Mouse (Mus musculus) CH12.LX (cell line): ENCODE measurements at regions not wholly inside any gene's neighbourhood (a gene's known extent, or its start where the extent isn't known, plus 50 kb on each side); places are given as distances from the start of the nearest gene placed in this dataset.

Experiments used
- DNase-seq: peaks from one replicate; pipeline ENCODE4 v3.0.0-alpha.2; 2013; ENCODE audit errors: extremely low read depth
- H3K27ac ChIP-seq: 2 replicates; pipeline ENCODE4 v1.5.1; 2012; ENCODE audit warnings: low read depth, mild to moderate bottlenecking, control low read depth, moderate library complexity; ENCODE audit not compliant: insufficient read depth
- H3K27me3 ChIP-seq: replicated peaks from 2 replicates; pipeline ENCODE3; 2012; ENCODE audit warnings: inconsistent platforms
- H3K36me3 ChIP-seq, 2 experiments: replicated peaks in 1 of 2; 2 replicates each; pipeline versions ENCODE3 to v1.6.1; 2012; ENCODE audit warnings: inconsistent platforms in 1 of 2, low read length in 1 of 2, mild to moderate bottlenecking in 1 of 2, mixed read lengths in 1 of 2, moderate library complexity in 1 of 2; ENCODE audit not compliant: control insufficient read depth in 1 of 2, insufficient read depth in 1 of 2
- H3K4me1 ChIP-seq, 2 experiments: 2 replicates each; pipeline ENCODE4 v1.6.1; 2012; ENCODE audit warnings: inconsistent platforms in 1 of 2, moderate library complexity in 1 of 2; ENCODE audit not compliant: insufficient read depth in 2 of 2, control insufficient read depth in 1 of 2
- H3K4me2 ChIP-seq: 2 replicates; pipeline ENCODE4 v1.6.1; 2012; ENCODE audit warnings: low read depth, mild to moderate bottlenecking, control low read depth; ENCODE audit not compliant: poor library complexity, insufficient read depth, severe bottlenecking
- H3K4me3 ChIP-seq, 3 experiments: fragments of 150-350 bp in 1 of 3; sonication (generic) in 1 of 3; replicated peaks in 1 of 3; 2 replicates each; pipeline versions ENCODE3 to v1.5.1; 2011 to 2012; ENCODE audit warnings: low read depth in 2 of 3, low read length in 2 of 3, mild to moderate bottlenecking in 2 of 3, moderate library complexity in 2 of 3, control low read depth in 1 of 3, improper control_type of control experiment in 1 of 3, inconsistent platforms in 1 of 3, mixed read lengths in 1 of 3; ENCODE audit not compliant: poor library complexity in 1 of 3
- H3K79me2 ChIP-seq: replicated peaks from 2 replicates; pipeline ENCODE4 v1.6.1; 2012; ENCODE audit warnings: mild to moderate bottlenecking, moderate library complexity; ENCODE audit not compliant: control insufficient read depth, poor library complexity, insufficient read depth, severe bottlenecking; ENCODE audit errors: extremely low read depth
- H3K9ac ChIP-seq: 2 replicates; pipeline ENCODE4 v1.6.1; 2012; ENCODE audit warnings: low read depth, mild to moderate bottlenecking, control low read depth, moderate library complexity; ENCODE audit not compliant: insufficient read depth
- H3K9me3 ChIP-seq: replicated peaks from 2 replicates; pipeline ENCODE3; 2012; ENCODE audit warnings: low read length, inconsistent platforms, mixed read lengths
- BHLHE40 ChIP-seq: IDR thresholded peaks from 2 replicates; pipeline ENCODE4 v1.6.1; 2011; ENCODE audit warnings: mild to moderate bottlenecking, low read depth, low read length, improper control_type of control experiment
- CHD1 ChIP-seq: IDR thresholded peaks from 2 replicates; pipeline ENCODE4 v1.6.1; 2012; ENCODE audit warnings: low read depth, low read length, improper control_type of control experiment, inconsistent platforms
- CTCF ChIP-seq, 2 experiments: IDR thresholded peaks in 1 of 2; conservative IDR thresholded peaks in 1 of 2; 2 replicates each; pipeline ENCODE4 v1.5.1; 2011 to 2012; ENCODE audit warnings: low read depth in 2 of 2, low read length in 2 of 2, improper control_type of control experiment in 1 of 2, inconsistent platforms in 1 of 2, mild to moderate bottlenecking in 1 of 2, moderate library complexity in 1 of 2
- E2F4 ChIP-seq: IDR thresholded peaks from 2 replicates; pipeline ENCODE4 v1.6.1; 2011; ENCODE audit warnings: low read depth, low read length, improper control_type of control experiment; ENCODE audit not compliant: insufficient replicate concordance
- ELF1 ChIP-seq: IDR thresholded peaks from 2 replicates; pipeline ENCODE4 v1.6.1; 2014; ENCODE audit warnings: low read depth, mild to moderate bottlenecking, inconsistent platforms, low read length, improper control_type of control experiment
- ETS1 ChIP-seq: conservative IDR thresholded peaks from 2 replicates; pipeline ENCODE4 v1.6.1; 2012; ENCODE audit warnings: low read depth, mild to moderate bottlenecking, inconsistent platforms, low read length, improper control_type of control experiment, moderate library complexity
- GABPA ChIP-seq: IDR thresholded peaks from 2 replicates; pipeline ENCODE4 v1.6.1; 2012; ENCODE audit warnings: low read depth, low read length, improper control_type of control experiment, inconsistent platforms; ENCODE audit not compliant: insufficient replicate concordance
- HCFC1 ChIP-seq: IDR thresholded peaks from 2 replicates; pipeline ENCODE4 v1.6.1; 2012; ENCODE audit warnings: low read depth, mild to moderate bottlenecking, inconsistent platforms, low read length, improper control_type of control experiment
- IRF4 ChIP-seq: IDR thresholded peaks from 2 replicates; pipeline ENCODE4 v1.6.1; 2014; ENCODE audit warnings: low read depth, mild to moderate bottlenecking, inconsistent platforms, low read length, improper control_type of control experiment
- JUN ChIP-seq: IDR thresholded peaks from 2 replicates; pipeline ENCODE4 v1.6.1; 2011; ENCODE audit warnings: low read depth, mild to moderate bottlenecking, low read length, improper control_type of control experiment, moderate library complexity; ENCODE audit not compliant: insufficient read depth
- KAT2A ChIP-seq: IDR thresholded peaks from 2 replicates; pipeline ENCODE4 v1.6.1; 2012; ENCODE audit warnings: low read length, improper control_type of control experiment, inconsistent platforms; ENCODE audit not compliant: insufficient replicate concordance
- MAFK ChIP-seq: IDR thresholded peaks from 2 replicates; pipeline ENCODE4 v1.6.1; 2011; ENCODE audit warnings: low read length, improper control_type of control experiment; ENCODE audit not compliant: insufficient replicate concordance
- MAX ChIP-seq: IDR thresholded peaks from 2 replicates; pipeline ENCODE4 v1.6.1; 2011; ENCODE audit warnings: low read length, improper control_type of control experiment
- MAZ ChIP-seq: IDR thresholded peaks from 2 replicates; pipeline ENCODE4 v1.6.1; 2012; ENCODE audit warnings: low read depth, mild to moderate bottlenecking, inconsistent platforms, low read length, improper control_type of control experiment, moderate library complexity
- MEF2A ChIP-seq: IDR thresholded peaks from 2 replicates; pipeline ENCODE4 v1.6.1; 2014; ENCODE audit warnings: low read depth, mild to moderate bottlenecking, inconsistent platforms, low read length, improper control_type of control experiment, borderline replicate concordance
- MXI1 ChIP-seq: IDR thresholded peaks from 2 replicates; pipeline ENCODE4 v1.6.1; 2011; ENCODE audit warnings: mild to moderate bottlenecking, low read depth, low read length, improper control_type of control experiment
- NRF1 ChIP-seq: IDR thresholded peaks from 2 replicates; pipeline ENCODE4 v1.6.1; 2014; ENCODE audit warnings: low read depth, mild to moderate bottlenecking, inconsistent platforms, low read length, improper control_type of control experiment, moderate library complexity
- PAX5 ChIP-seq: IDR thresholded peaks from 2 replicates; pipeline ENCODE4 v1.6.1; 2012; ENCODE audit warnings: low read length, inconsistent platforms, mixed read lengths
- POLR2AphosphoS2 ChIP-seq: IDR thresholded peaks from 2 replicates; pipeline ENCODE4 v1.6.1; 2011; ENCODE audit warnings: low read depth, low read length, improper control_type of control experiment
- SMC3 ChIP-seq: IDR thresholded peaks from 2 replicates; pipeline ENCODE4 v1.6.1; 2011; ENCODE audit warnings: low read depth, low read length, improper control_type of control experiment
- UBTF ChIP-seq: IDR thresholded peaks from 2 replicates; pipeline ENCODE4 v1.6.1; 2012; ENCODE audit warnings: low read depth, mild to moderate bottlenecking, inconsistent platforms, low read length, improper control_type of control experiment, moderate library complexity
- USF2 ChIP-seq: conservative IDR thresholded peaks from 2 replicates; pipeline ENCODE4 v1.6.1; 2011; ENCODE audit warnings: low read depth, low read length, improper control_type of control experiment
- ZKSCAN1 ChIP-seq: IDR thresholded peaks from 2 replicates; pipeline ENCODE4 v1.6.1; 2012; ENCODE audit warnings: low read depth, inconsistent platforms, low read length, improper control_type of control experiment, borderline replicate concordance
- ZMIZ1 ChIP-seq: IDR thresholded peaks from 2 replicates; pipeline ENCODE4 v1.6.1; 2012; ENCODE audit warnings: low read depth, mild to moderate bottlenecking, inconsistent platforms, low read length, improper control_type of control experiment
- ZNF384 ChIP-seq: IDR thresholded peaks from 2 replicates; pipeline ENCODE4 v1.6.1; 2012; ENCODE audit warnings: low read depth, low read length, improper control_type of control experiment, inconsistent platforms
- dilution Hi-C: fragments of 300-500 bp; cut with MboI; formaldehyde crosslinking; loops from 2 replicates; pipeline ENCODE4 v1.14.3; 2020; ENCODE audit warnings: low sequenced_read_pairs; ENCODE audit not compliant: extremely low pct_unique_long_range_greater_than_20kb, extremely low pct_ligation_motif_present
- in situ Hi-C: fragments of 300-500 bp; cut with MboI; formaldehyde crosslinking; loops from 3 replicates; pipeline ENCODE4 v1.14.3; 2019; ENCODE audit warnings: low sequenced_read_pairs, low pct_ligation_motif_present, low pct_unique_long_range_greater_than_20kb, mixed read lengths

DNA sequence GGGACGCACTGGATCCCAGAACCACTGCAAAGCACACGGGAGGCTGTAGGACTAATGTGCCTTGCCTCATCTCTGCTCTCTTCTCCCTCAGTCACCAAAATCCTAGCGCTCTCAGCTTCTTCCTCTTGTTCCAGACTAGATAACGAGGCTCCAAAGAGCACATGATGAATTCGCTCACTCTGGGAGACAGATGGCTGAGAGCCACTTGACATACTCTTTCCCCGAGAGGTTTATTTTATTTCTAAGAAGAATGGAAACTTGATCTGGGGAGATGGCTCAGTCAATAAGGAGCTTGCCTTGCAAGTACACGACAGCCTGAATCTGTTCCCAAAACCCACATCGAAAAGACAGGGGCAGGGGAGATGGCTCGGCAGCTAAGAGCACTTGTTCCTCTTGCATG is 179.2 kb downstream of the Tle3 start:
- H3K9ac ChIP-seq, result no peak overlapping the region
- no peaks in the 10 kb centered on the region for H3K27me3 ChIP-seq
- peaks cover 0 to 6% of the 10 kb centered on the region in 2 experiments; a peak in 1 of 4 replicates for H3K4me1 ChIP-seq
- dilution Hi-C loops, result no loop called here
- no peak for TF ChIP-seq JUN
- no peak for TF ChIP-seq ZMIZ1
- no peak for TF ChIP-seq MAX
- no peak for TF ChIP-seq ELF1
- no peak for TF ChIP-seq CTCF (conservative IDR thresholded peaks at IDR 0.05 in 1 of 2, IDR thresholded peaks at IDR 0.05 in 1 of 2; ENCODE audit: low read depth in 2 of 2, low read length in 2 of 2)
- no peak for TF ChIP-seq UBTF
- TF ChIP-seq GABPA, result no peak
- no peak for TF ChIP-seq NRF1
- TF ChIP-seq E2F4, result no peak
- TF ChIP-seq ZKSCAN1, result no peak
- TF ChIP-seq ETS1, result no peak
- TF ChIP-seq KAT2A, result no peak
- TF ChIP-seq BHLHE40, result no peak
- H3K79me2 ChIP-seq, result no peaks in the 10 kb centered on the region
- H3K36me3 ChIP-seq, result no peaks in the 10 kb centered on the region
- DNase-seq, result no peak
- in situ Hi-C loops, result no loop called here
- H3K27ac ChIP-seq, result no peak overlapping the region
- no peak overlapping the region for H3K4me3 ChIP-seq
- no peak overlapping the region for H3K4me2 ChIP-seq
- H3K9me3 ChIP-seq, result peaks cover 5% of the 10 kb centered on the region

DNA sequence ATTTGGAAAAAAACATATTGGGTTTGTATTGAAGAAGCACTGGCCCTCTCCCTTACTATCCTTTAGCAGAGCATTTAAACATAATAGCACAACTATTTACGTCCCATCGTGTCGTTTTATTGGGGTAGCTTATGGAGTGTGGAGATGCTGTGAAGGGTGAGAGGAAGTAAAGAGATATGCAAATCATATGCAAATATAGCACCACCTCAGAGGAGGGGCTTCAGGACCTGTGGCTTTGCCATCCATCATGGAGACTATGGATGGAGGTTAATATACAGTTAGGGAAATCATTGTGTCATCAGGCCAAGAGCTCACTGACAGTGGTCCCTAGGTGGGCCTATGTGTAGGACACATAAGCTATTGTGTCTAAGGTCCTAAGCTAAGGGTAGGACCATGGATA is 178.2 kb downstream of the Tle3 start:
- Histone ChIP-seq H3K27me3 (no peaks in the 10 kb centered on the region), H3K4me1 (peaks cover 0 to 6% of the 10 kb centered on the region in 2 experiments; a peak in 1 of 4 replicates), H3K36me3 (no peaks in the 10 kb centered on the region), H3K9me3 (peaks cover 5% of the 10 kb centered on the region), H3K4me3 (no peak overlapping the region), H3K27ac (no peak overlapping the region), H3K79me2 (no peaks in the 10 kb centered on the region), H3K9ac (no peak overlapping the region), H3K4me2 (no peak overlapping the region)
- TF ChIP-seq KAT2A, result no peak
- no peak for TF ChIP-seq MAFK
- TF ChIP-seq MAZ, result no peak
- no peak for TF ChIP-seq BHLHE40
- TF ChIP-seq CHD1, result no peak
- no peak for TF ChIP-seq MXI1
- no peak for TF ChIP-seq SMC3
- no peak for TF ChIP-seq MEF2A
- TF ChIP-seq PAX5, result no peak
- no peak for TF ChIP-seq POLR2AphosphoS2
- no peak for TF ChIP-seq USF2
- no peak for TF ChIP-seq HCFC1
- no peak for TF ChIP-seq JUN
- TF ChIP-seq IRF4, result no peak
- no peak for TF ChIP-seq UBTF
- TF ChIP-seq ZNF384, result no peak
- dilution Hi-C loops (no loop called here), in situ Hi-C loops (no loop called here)
- no peak for DNase-seq
